Mouse (Mus musculus): ENCODE measurements around the gene Gm20388.

Gm20388 gene

DNA sequence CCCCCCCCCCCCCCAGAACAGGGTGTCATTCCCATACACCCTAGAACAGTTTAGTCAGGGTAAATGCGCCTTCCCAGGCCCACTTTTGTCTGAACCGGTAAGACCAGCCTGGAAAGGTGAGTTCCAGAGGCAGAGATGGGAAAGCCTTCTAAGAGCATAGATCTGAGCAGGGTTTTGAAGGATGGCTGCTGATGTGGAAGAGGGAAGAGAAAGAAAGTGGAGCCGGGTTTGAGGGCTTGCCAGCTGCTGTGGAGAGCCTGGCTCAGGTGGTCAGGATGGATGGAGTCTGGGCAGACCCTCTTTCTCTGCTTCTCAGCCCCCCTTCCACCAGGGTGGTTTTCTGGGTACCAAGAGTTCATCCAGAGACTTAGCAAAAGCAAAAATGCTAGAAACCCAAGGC is 622.7 kb downstream of the Gm20388 start:
- DNase-seq (ENCODE audit: extremely low spot score, low read depth, low spot score), result no peak

DNA sequence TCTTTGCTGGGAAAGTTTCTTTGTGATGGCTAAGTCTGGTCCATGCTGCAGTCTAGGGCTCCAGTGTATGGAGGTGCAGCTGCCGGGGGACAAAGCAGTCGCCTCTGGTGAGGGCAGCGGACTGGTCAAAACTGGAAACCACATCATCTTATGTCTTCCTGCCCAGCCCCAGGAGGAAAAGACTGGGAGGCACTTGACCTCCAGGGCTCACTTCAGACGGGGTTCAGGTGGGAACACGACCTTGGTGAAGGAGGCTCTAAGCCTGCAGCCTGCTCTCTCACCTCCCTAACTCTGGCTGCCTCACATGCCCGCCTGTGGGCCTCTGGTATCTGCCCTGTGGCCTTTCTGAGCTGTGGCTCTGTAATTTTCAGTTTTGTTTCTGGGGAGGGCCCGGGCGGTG is 623.4 kb downstream of the Gm20388 start:
- DNase-seq (ENCODE audit: extremely low spot score, low read depth, low spot score), result no peak

DNA sequence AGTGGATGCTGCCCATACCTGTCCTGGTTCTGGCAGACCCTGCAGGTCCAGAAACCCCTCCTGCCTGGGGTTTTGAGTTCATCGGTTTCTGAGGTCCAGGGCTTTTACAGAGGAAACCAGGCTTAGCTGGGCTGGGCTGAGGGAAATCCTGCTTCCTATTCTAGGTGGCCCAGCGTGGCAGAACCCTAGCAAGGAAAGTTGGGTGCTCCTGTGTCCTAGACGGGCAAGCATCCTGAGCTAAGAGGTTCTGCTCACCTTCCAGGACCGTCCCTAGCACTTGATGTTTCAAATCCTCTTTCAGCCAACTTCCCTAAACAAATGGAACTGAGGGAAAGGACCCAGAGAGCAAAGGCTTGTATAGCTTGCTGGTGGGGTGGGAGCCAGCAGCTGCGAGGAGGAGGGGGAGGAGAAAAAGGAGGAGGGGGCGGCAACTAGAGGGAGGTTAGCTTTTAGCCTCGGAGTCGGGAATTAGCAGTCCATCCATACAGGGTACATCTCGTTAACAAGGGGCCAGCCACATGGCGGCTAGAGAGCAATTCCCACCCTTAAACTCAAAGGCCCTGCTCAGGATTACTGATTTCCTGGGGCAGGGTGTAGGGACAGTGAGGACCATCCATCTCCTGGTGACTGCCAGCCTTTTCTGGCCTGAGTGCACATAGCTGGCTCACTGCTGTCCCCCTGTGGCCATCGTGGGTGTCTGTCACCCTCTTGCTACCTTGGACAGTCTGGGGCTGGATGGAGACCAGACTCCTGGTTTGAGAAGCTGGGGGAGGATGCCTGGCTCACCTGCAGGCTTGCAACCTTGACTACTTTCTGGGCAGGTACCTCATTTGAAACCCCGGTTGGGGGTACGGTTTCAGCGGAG is 624.1 kb downstream of the Gm20388 start:
- peak; percentile 69 for DNase-seq (ENCODE audit: extremely low spot score, low read depth, low spot score)

DNA sequence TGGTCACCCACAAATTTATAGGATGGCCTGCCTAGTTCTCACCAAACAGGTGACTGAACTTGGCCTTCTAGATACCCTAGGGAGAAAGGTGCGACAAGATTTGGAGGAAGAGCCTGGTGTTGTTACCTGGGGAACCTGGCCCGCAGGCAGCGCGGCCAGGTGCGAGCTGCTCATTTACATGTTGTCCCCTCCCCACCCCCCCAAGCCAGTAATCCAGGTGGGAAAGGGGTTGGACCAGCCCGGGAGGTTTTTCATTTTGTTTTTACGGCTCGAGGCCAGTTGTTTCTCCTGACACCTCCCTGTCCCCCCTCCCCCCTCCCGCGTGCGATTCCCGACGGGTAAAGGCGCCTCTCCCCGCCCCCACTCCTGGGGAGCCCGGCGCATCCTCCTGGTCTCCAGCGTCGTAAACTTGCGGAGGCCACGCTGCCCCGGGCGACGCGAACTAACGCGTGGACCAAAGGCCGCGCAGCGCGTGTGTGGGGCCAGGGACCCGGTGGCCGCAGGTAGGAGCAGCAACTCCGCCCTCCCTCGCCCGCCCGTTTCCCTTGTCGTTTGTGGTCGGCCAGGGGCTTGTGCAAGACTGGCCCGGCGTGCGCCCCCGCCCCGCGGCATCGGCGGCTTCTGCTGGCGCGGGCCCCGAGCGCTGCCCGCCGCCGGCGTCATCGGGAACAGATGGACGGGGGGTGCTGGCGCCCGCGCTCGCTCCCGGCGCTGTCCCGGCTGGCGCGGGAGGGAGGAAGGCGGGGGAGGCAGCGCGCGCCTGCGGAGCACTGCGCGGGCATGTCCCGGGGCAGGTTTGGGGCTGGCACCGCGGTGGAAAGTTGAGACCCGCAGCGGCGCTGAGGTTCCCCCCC is 625.0 kb downstream of the Gm20388 start:
- no peak for DNase-seq (ENCODE audit: extremely low spot score, low read depth, low spot score)

DNA sequence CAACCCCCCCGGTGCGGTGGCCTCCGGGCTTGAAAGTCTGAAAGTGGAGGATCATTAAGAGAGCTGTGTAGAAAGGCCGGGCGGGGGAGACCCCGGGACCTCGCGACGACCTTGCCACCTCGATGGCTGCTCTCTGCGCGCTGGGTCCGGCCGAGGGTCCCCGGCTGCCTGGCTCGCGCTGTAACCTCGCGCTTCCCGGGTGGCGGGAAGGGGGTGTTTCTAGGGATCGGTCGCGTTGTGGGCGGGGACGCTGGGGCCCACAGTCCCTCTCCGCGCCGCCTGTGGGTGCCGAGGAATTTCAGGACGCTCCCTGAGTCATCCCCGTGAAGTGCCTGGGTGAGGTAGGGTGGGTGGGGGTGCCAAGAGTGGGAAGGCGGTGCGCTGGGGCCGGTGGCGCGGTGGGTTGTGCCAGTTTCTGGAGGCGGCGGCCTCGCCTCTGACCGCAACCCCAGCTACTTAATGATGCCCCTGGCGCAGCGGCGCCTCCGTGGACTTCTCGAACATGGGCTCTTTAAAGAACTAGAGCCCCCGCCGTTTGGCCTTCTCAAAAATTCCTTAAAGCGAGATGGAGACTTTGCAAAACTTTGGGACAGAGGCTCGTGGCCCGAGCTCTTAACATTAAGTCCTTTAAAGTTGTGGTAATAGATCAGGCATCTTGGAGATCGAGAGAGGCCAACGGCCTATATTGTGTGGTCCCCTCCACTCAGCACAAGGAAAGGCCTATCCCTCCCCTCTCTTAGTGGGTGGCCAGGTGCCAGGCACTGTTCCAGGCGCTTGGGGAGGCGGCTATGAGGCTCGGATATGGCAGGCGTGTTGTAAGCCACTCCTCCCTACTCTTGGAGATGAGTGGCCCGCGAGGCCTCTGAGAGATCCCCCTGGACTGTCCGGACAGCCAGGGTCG is 625.9 kb downstream of the Gm20388 start:
- DNase-seq (ENCODE audit: extremely low spot score, low read depth, low spot score), result no peak

DNA sequence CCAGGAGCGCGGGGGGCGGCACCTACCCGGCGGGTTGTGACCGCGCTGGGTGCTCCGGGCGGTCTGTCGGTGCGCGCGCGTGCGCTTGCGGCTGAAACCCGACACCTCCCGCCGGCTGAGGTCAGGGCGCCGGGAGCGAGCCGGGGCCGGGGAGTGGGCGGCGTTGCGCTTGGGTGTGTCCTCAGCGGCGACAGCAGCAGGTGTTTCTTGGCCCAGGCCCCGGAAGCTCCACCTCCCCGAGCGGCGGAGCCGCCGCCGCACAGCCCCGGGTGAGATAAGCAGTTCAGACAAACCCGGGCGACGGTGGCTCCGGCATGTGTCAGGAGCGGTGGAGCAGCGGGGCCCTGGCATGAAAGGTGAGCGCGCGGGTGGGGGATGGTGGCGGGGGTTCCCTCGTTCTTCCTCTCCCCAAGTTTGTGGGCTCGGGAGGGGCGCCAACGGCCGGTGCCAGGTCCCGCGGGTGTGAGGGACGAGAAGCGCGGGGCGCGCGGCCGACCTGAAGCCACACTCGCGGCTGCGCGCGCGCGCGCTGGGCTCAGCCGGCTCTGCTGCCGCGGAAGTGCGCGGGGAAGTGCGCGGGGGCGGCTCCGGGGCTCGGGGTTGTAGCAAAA is 626.7 kb downstream of the Gm20388 start:
- DNase-seq (ENCODE audit: extremely low spot score, low read depth, low spot score), result no peak

DNA sequence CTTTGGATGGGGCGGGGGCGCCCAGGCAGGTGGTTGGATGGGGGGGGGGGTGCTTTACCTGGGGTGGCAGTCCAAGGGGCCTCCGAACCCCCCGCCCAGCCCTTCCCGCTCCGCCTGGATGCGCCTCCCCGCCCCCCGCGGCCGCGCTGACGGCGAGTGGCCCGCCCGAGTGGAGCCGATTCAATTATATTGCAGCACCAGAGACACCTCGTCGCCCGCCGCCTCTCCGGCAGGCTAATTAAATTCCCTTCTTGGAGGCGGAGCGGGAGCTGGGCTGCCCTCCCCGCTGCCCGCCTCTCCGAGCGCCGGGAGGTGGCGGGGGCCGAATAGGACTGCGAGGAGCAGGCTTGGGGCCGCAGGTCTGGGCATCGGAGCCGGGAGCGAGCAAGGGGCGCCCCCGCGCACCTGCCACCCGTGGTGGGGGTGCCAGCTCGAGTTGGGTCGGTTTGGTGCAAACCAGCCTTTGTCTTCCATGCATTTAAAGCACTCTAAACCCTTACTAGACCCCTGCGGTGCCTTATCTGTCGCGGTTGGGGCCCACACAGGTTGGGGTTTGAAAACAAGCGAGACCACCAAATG is 627.3 kb downstream of the Gm20388 start:
- DNase-seq (ENCODE audit: extremely low spot score, low read depth, low spot score), result no peak

DNA sequence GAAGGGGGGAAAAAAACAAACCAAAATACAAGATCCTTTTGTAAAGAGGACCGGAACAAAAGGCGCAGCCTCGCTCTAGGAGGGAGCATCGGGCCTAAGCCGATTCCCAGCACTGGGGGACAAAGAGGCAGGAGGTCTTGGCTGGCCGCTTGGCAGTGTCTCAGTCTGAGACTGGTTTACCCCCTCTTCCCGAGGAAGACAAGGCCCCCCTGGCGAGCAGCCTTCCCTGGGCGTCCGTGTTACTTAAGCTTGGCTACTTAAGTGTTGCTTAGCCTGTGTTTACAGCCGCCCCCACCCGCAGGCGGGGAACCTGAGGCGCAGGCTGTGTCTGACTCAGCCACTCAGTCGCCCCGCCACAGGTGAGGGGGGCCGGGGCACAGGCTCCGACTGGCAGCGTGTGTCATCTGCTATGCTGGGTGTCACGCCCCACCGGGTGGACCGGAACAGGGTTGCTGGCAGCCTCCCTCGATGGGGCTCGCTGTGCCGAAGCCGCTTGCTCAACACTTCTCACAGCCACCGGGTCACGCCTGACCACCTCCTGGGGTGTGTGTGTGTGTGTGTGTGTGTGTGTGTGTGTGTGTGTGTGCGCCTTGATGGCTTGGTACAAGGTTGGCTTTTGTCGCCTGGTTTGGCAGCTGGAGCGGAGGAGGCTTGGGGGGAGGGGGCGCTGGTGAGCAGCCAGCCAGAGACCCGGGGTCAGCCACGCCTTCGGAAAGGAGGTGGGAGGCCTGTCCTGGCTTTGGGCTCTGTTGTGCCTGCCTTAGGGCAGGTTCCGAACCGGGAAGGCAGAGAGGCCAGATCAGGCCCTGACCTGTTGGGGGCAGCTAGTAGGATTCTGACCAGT is 628.0 kb downstream of the Gm20388 start:
- no peak for DNase-seq (ENCODE audit: extremely low spot score, low read depth, low spot score)

DNA sequence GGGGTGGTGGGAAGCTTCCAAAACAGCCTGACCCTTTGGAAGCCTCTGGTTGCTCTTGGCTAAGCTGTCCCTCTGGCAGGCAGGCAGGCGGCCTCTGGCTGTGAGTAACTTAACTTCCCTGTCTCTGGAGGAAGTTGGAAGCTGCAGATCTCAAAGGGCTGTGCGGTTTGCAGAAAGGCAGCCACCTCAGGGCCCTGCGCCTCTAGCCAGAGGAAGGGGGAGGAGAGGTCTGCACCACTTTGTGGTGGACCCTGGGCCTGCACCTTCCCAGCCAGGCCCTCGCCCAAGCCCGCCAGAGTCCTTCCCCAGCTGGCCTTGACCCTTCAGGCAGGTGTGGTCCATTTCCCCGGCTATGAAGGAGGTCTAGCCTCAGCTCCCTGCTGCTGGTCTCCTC is 628.7 kb downstream of the Gm20388 start:
- no peak for DNase-seq (ENCODE audit: extremely low spot score, low read depth, low spot score)

DNA sequence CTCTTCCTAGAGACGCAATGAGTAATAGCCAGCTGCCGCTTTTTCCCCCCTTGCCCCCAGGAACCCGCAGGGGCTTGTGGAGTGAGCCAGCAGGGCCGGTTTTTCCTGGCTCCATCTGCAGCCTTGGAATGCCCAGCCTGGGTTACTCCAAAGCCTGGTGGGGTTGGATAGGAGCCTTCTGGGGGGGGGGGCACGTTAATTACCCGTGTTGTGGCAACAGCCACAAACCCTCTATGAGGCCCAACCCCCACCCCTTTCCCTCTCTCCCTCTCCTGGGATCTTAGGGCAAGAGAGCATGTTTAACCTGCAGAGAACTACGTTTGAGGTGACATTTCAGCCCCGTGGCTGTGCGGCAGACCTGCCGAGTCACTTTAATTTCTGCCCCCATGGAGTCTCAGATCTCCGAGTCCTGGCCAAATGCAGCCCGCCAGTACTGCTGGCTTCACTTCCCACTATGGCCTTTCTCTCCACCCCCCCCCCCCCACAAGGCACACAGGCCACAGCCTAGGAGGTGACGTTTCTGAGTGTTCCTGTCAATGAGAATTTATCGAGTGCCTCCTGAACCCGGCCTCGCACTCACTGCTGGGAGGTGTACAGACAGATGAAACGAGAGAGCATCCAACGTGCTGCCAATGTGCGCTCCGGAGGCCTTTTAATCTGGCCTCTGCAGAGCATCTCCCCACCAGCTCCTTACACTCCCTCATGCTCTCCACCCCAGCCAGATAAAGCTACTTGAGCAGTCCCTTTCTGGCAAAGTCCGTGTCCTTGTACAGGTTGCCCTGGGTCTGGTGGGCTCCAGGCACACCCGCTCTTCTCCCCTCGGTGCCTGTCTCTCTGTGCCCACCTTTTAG is 629.4 kb downstream of the Gm20388 start:
- no peak for DNase-seq (ENCODE audit: extremely low spot score, low read depth, low spot score)

DNA sequence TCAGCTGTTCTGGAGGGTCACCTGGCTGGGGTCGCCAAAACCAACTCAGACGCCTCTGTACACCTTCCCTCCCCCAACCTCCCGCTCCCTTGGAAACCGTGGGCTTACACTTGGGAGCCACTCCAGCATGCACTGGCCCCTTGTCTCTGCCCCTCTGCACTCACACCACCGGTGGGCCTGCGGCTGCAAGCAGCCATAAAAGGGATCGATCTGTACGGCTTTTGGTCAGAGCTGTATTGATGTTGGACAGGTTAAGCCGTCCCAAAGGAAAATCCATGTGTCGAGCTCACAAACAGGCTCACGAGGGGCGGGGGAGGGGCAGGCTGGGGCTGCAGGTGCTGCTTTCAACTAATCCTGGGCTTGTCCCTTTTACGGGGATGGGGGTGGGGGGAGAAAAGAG is 632.4 kb downstream of the Gm20388 start:
- DNase-seq (ENCODE audit: extremely low spot score, low read depth, low spot score), result no peak

DNA sequence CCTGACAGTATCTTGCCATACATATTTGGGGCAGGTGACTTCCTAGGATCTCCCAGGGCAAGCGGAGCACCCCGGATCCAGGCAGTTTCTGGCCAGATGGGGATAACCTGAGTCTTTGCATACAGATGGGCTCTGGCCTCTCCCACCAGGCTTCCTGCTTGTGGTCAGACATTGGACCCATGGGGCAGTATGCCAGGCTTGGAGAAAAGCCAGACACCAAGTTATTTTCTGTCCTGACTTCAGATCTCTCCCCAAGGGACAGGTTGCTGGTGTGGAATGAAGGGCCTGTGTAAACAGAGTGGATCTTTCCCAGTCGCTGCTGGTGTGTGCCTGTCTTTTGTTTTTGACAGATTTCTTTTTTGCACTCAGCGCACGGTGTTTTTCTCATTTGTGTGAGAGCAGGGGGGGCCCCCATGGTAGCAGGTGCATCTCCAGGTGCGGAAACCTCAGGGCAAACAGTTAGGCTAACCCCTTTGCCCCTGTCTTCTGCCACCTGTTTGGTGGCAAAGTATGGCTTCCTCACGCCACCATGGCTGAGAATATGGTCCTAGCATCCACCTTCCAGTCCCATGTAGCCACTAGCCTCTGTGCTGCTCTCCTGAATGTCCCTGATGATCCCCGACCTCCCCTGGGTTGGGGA is 632.9 kb downstream of the Gm20388 start:
- no peak for DNase-seq (ENCODE audit: extremely low spot score, low read depth, low spot score)

DNA sequence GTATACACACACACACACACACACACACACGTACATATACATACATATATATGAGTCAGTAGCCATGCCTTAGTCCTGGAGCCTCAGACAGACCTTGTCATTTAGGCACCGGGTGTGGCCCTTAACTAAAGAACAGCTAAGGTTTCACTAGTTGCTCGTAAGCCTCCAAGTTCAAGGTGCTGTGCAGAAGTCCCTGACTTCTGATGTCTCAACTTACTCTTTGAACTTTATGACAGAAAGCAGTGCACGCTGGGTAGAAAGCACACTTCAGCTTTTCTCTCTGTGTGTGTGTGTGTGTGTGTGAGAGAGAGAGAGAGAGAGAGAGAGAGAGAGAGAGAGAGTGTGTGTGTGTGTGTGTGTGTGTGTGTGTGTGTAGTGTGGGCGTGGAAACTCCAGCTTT is 633.5 kb downstream of the Gm20388 start:
- no peak for DNase-seq (ENCODE audit: extremely low spot score, low read depth, low spot score)

DNA sequence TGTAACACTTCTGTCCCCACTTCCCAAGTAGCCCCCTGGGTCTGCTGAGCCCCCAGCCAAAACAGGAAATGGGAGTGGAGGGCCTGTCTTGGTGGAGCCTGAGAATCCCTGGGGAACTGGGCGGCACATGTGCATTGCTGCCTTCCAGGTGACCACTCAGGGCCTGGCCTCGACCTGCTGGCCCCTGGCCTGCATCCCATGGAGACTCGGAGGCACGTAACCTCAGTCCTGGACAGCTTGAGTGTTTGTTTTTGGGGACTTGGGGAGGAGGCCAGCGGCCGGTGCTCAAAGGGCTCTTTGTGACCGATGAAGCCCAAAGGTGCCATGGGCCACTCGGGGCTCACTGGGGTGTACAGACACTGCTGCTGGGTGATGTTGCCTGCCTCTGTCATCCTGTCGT is 636.9 kb downstream of the Gm20388 start:
- DNase-seq (ENCODE audit: extremely low spot score, low read depth, low spot score), result no peak

DNA sequence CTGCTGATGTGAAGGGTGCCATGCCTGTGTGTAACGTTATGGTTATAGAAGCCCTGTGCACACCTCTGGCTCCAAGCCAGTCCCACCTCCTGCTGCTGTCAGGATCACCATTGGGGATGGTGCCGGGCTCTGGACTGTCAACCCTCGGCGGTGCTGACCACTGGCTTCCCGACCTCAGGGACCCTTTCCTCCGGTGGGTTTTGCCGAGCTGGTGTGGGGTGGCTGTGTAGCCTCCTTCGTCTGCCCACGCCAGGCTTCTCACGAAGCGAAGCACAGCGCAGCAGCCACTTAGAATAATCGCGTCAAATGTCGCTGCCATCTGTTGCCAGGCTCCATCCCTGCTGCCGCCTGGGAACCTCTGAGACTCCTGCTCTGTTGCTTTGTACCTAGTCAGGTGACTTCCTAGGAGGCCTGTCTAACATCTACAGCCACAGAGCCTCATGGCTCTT is 637.7 kb downstream of the Gm20388 start:
- DNase-seq (ENCODE audit: extremely low spot score, low read depth, low spot score), result no peak

DNA sequence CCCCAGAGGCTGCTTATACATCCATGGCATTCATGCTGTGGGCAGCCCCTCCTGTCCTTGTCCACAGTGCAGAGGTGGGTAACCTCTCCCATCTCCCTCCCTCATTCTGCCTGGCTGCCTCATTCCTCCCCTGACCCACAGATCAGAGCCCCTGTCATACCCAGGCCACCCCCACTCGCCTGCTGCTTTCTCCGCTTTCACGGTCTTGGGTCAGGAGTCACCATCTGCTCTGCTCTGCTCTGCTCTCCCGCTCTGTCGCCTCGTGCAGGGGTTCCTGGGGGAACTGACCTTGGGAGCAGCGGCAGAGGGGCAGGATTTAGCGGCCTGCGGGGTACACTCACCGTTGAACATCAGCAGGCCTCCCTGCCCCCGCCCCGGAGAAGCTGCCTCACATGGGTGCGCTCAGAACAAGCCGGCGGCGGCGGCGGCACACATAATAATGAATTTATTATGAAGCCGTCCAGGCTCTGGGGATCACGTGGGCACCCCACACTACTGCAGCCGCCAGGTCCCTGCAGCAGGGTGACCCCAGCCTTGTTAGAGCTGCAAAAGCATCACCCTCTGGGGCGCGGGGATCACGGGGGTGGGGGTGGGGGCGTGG is 638.8 kb downstream of the Gm20388 start:
- no peak for DNase-seq (ENCODE audit: extremely low spot score, low read depth, low spot score)

DNA sequence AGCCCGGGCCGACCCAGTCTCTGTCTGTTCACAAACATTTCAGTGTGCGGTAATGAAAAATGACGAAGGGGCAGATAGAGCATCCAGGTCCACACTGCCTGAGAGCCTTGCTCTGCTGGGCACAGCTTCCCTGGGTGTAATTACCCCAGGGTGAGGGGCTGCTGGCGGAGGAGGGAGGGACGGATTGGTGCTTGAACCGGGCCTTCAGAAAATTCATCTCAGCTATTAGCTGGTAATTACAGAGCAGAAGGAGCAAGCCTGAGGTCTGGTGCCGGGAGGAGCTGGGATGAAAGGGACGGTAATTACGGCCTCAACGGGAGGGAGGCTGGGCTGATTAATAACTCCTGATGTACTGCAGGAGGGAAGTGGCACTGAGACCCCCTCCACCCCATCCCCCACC is 639.3 kb downstream of the Gm20388 start:
- DNase-seq (ENCODE audit: extremely low spot score, low read depth, low spot score), result no peak

DNA sequence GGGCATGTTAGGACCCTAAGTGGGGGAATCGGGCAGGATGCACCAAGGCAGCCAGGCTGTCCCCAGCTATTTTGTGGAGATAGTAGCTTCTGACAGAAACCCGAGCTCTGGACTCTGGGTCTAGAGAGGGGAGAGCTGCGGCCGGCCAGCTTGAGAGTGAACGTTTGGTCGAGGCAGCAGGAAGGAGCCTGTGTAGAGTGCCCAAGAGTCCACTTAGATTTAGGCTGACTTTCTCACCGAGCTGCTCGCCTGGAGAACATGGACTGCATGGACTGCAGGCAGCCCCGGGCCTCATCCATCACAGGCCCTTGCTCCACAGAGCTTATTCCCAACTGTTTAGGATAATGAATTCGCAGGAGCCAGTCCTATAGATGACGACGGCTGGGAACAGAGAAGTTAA is 639.8 kb downstream of the Gm20388 start:
- no peak for DNase-seq (ENCODE audit: extremely low spot score, low read depth, low spot score)
